Mouse (Mus musculus) neural tube, embryonic 15.5 days (tissue): ENCODE results near the gene Hoxa6. TPM values are rescaled to one million over a fixed set of nuclear protein-coding genes. Genes with fewer than 3 reads are reported as not detected.

Experiments used
- ATAC-seq: fragments of 200-750 bp; cut with Nextera tagmentation; 2 replicates; pipeline ENCODE4 v1.8.0; 2017; ENCODE audit warnings: mild to moderate bottlenecking, moderate TSS enrichment, moderate library complexity; ENCODE audit not compliant: low FRiP score
- H3K27ac ChIP-seq: fragments of 300-500 bp; sonication (generic); replicated peaks from 2 replicates; pipeline ENCODE4 v1.5.1; 2015; ENCODE audit warnings: mild to moderate bottlenecking, inconsistent platforms
- H3K27me3 ChIP-seq: fragments of 300-500 bp; sonication (generic); replicated peaks from 2 replicates; pipeline ENCODE4 v1.6.1; 2015; ENCODE audit warnings: inconsistent platforms
- H3K36me3 ChIP-seq: fragments of 300-500 bp; sonication (generic); 2 replicates; pipeline ENCODE4 v1.6.1; 2015; ENCODE audit warnings: inconsistent platforms
- H3K4me1 ChIP-seq: fragments of 300-500 bp; sonication (generic); 2 replicates; pipeline ENCODE4 v1.6.1; 2015; ENCODE audit warnings: inconsistent platforms
- H3K4me2 ChIP-seq: fragments of 300-500 bp; sonication (generic); 2 replicates; pipeline ENCODE4 v1.6.1; 2015; ENCODE audit warnings: inconsistent platforms, mild to moderate bottlenecking, moderate library complexity
- H3K4me3 ChIP-seq: fragments of 300-500 bp; sonication (generic); replicated peaks from 2 replicates; pipeline ENCODE4 v1.5.1; 2015; ENCODE audit warnings: mild to moderate bottlenecking, inconsistent platforms
- H3K9ac ChIP-seq: fragments of 300-500 bp; sonication (generic); replicated peaks from 2 replicates; pipeline ENCODE4 v1.6.1; 2015; ENCODE audit warnings: mild to moderate bottlenecking, inconsistent platforms
- H3K9me3 ChIP-seq: fragments of 300-500 bp; sonication (generic); replicated peaks from 2 replicates; pipeline ENCODE4 v1.6.1; 2016; ENCODE audit warnings: inconsistent platforms
- WGBS: fragments of 180-500 bp; shearing (Covaris S2); methylation state at CpG from one replicate; pipeline ENCODE4 v1.1.7; 2015; ENCODE audit warnings: mixed read lengths; 5-methylcytosine and 5-hydroxymethylcytosine counted together
- polyA plus RNA-seq: library from polyadenylated mRNA; unstranded; fragments of >200 nt; fragmentation: Nextera tagmentation; extraction: Ambion mirVana; gene quantifications from 2 replicates; pipeline ENCODE4 v1.2.1, GENCODE M21; 2015

Gene Hoxa6
- polyA plus RNA-seq = 10.3 and 15.0 TPM in 2 replicates

GRCm38 (mm10) chr6:52208072-52208867 is at the start of gene Hoxa6:
Hoxa6 (minus strand) TSS chr6:52208722.
- Histone ChIP-seq H3K9me3 (no peaks in the 10 kb centered on the region), H3K4me2 (peak within 1 kb of the TSS; percentile 85), H3K9ac (peak within 1 kb of the TSS; percentile 63), H3K27ac (peak within 1 kb of the TSS; percentile 89), H3K27me3 (no peaks in the 10 kb centered on the region), H3K4me1 (peaks cover 71% of the 10 kb centered on the region), H3K36me3 (0 out of 2 replicates have a peak, but pooled peaks cover 3% of the 10 kb centered on the region), H3K4me3 (peak within 1 kb of the TSS; percentile 81)
- under 1% methylated on average over 47 of the region's 47 CpGs for WGBS
- 0 out of 2 replicates have a peak, but pooled peaks have one; percentile 9 for ATAC-seq

- under 1% methylated on average over 6 of the region's 6 CpGs for WGBS
- Histone ChIP-seq H3K27ac (no peak overlapping the region), H3K36me3 (no peaks in the 10 kb centered on the region), H3K27me3 (peaks cover 72% of the 10 kb centered on the region), H3K9ac (no peak overlapping the region), H3K9me3 (no peaks in the 10 kb centered on the region), H3K4me3 (no peak overlapping the region), H3K4me2 (no peak overlapping the region), H3K4me1 (peaks cover 19% of the 10 kb centered on the region)
- ATAC-seq = no peak
Observed at GRCm38 (mm10) chr6:52256956-52257355, 48.4 kb upstream of the Hoxa6 start.

- Histone ChIP-seq H3K36me3 (no peaks in the 10 kb centered on the region), H3K9ac (no peak overlapping the region), H3K27ac (no peak overlapping the region), H3K4me1 (peaks cover 8% of the 10 kb centered on the region; the same call in 1 of the 2 replicates), H3K4me3 (0 out of 2 replicates have a peak overlapping the region, but pooled peaks have one; percentile 8), H3K9me3 (no peaks in the 10 kb centered on the region), H3K27me3 (peaks cover 84% of the 10 kb centered on the region), H3K4me2 (peak overlapping the region; percentile 16)
- 2% methylated on average over 59 of the region's 59 CpGs for WGBS
- ATAC-seq = no peak
Observed at GRCm38 (mm10) chr6:52253511-52254500, 45.3 kb upstream of the Hoxa6 start.

GRCm38 (mm10) chr6:52252775-52253376 is 44.4 kb upstream of the Hoxa6 start:
- no peak for ATAC-seq
- Histone ChIP-seq H3K36me3 (no peaks in the 10 kb centered on the region), H3K9me3 (no peaks in the 10 kb centered on the region), H3K4me1 (peaks cover 8% of the 10 kb centered on the region; the same call in 1 of the 2 replicates), H3K27ac (no peak overlapping the region), H3K27me3 (peaks cover 83% of the 10 kb centered on the region), H3K4me2 (peak overlapping the region; percentile 16), H3K9ac (no peak overlapping the region), H3K4me3 (0 out of 2 replicates have a peak overlapping the region, but pooled peaks have one; percentile 8)
- WGBS = 3% methylated on average over 34 of the region's 35 CpGs

- Histone ChIP-seq H3K27ac (no peak overlapping the region), H3K27me3 (peaks cover 82% of the 10 kb centered on the region), H3K9ac (no peak overlapping the region), H3K36me3 (no peaks in the 10 kb centered on the region), H3K4me1 (peaks cover 8% of the 10 kb centered on the region; the same call in 1 of the 2 replicates), H3K4me2 (peak overlapping the region; percentile 16), H3K9me3 (no peaks in the 10 kb centered on the region), H3K4me3 (no peak overlapping the region)
- WGBS = 4% methylated on average over 24 of the region's 24 CpGs
- ATAC-seq = no peak
Observed at GRCm38 (mm10) chr6:52252016-52252774, 43.7 kb upstream of the Hoxa6 start.

GRCm38 (mm10) chr6:52251177-52251879 is 42.8 kb upstream of the Hoxa6 start:
- WGBS = 13% methylated on average over 7 of the region's 7 CpGs
- H3K9me3 ChIP-seq = no peaks in the 10 kb centered on the region
- no peak overlapping the region for H3K4me3 ChIP-seq
- H3K9ac ChIP-seq = no peak overlapping the region
- H3K36me3 ChIP-seq = no peaks in the 10 kb centered on the region
- ATAC-seq = no peak
- peaks cover 82% of the 10 kb centered on the region for H3K27me3 ChIP-seq
- H3K4me2 ChIP-seq = no peak overlapping the region
- peaks cover 8% of the 10 kb centered on the region; the same call in 1 of the 2 replicates for H3K4me1 ChIP-seq
- no peak overlapping the region for H3K27ac ChIP-seq

- no peaks in the 10 kb centered on the region for H3K36me3 ChIP-seq
- no peaks in the 10 kb centered on the region for H3K9me3 ChIP-seq
- peak overlapping the region; percentile 43; the same call in 1 of the 2 replicates for H3K4me2 ChIP-seq
- no peak overlapping the region for H3K4me3 ChIP-seq
- no peak overlapping the region for H3K9ac ChIP-seq
- no peak for ATAC-seq
- 0 out of 2 replicates have a peak overlapping the region, but pooled peaks have one; percentile 42 for H3K27ac ChIP-seq
- H3K27me3 ChIP-seq = peaks cover 85% of the 10 kb centered on the region
- 17% methylated on average over 4 of the region's 4 CpGs for WGBS
- peaks cover 12% of the 10 kb centered on the region; the same call in 1 of the 2 replicates for H3K4me1 ChIP-seq
Observed at GRCm38 (mm10) chr6:52249826-52250225, 41.3 kb upstream of the Hoxa6 start.

GRCm38 (mm10) chr6:52249415-52249738 is 40.9 kb upstream of the Hoxa6 start:
- WGBS = 4% methylated on average over 16 of the region's 16 CpGs
- Histone ChIP-seq H3K4me3 (peak overlapping the region; percentile 12), H3K9me3 (no peaks in the 10 kb centered on the region), H3K4me2 (peak overlapping the region; percentile 43), H3K4me1 (peaks cover 12% of the 10 kb centered on the region; the same call in 1 of the 2 replicates), H3K9ac (no peak overlapping the region), H3K27ac (peak overlapping the region; percentile 42; the same call in 1 of the 2 replicates), H3K36me3 (no peaks in the 10 kb centered on the region), H3K27me3 (peaks cover 84% of the 10 kb centered on the region)
- ATAC-seq = no peak

GRCm38 (mm10) chr6:52248638-52249414 is 40.3 kb upstream of the Hoxa6 start:
- no peak for ATAC-seq
- WGBS = 5% methylated on average over 27 of the region's 27 CpGs

More at GRCm38 (mm10) chr6:52248638-52249414, 40.3 kb upstream of the Hoxa6 start:
- no peaks in the 10 kb centered on the region for H3K36me3 ChIP-seq
- H3K4me3 ChIP-seq = peak overlapping the region; percentile 12
- peak overlapping the region; percentile 42 for H3K27ac ChIP-seq
- peaks cover 12% of the 10 kb centered on the region; the same call in 1 of the 2 replicates for H3K4me1 ChIP-seq
- H3K4me2 ChIP-seq = peak overlapping the region; percentile 43
- peak overlapping the region; percentile 20; the same call in 1 of the 2 replicates for H3K9ac ChIP-seq
- peaks cover 80% of the 10 kb centered on the region for H3K27me3 ChIP-seq
- no peaks in the 10 kb centered on the region for H3K9me3 ChIP-seq
